Mouse (Mus musculus) heart, adult 2 months (tissue): ENCODE data around the gene Agk. TPM values are rescaled to one million over a fixed set of nuclear protein-coding genes. Genes with fewer than 3 reads are reported as not detected.

ENCODE experiments used
- DNase-seq, 2 experiments: peaks; one replicate each; pipeline ENCODE4 v3.0.0; 2021
- H3K27ac ChIP-seq: fragments of 200-600 bp; 2 replicates; pipeline ENCODE4 v1.8.1; 2022
- H3K27me3 ChIP-seq: fragments of 200-500 bp; 2 replicates; pipeline ENCODE4 v1.6.1; 2012; ENCODE audit warnings: mild to moderate bottlenecking, low read length, inconsistent platforms, mixed read lengths; ENCODE audit not compliant: control insufficient read depth, insufficient read depth
- H3K36me3 ChIP-seq: fragments of 200-500 bp; 2 replicates; pipeline ENCODE4 v1.6.1; 2012; ENCODE audit warnings: low read length, inconsistent platforms; ENCODE audit not compliant: control insufficient read depth, insufficient read depth
- H3K4me1 ChIP-seq: fragments of 200-500 bp; 2 replicates; pipeline ENCODE4 v1.6.1; 2011; ENCODE audit warnings: low read length; ENCODE audit not compliant: control insufficient read depth, insufficient read depth
- H3K4me3 ChIP-seq: fragments of 200-600 bp; 2 replicates; pipeline ENCODE4 v1.8.1; 2022
- H3K79me2 ChIP-seq: fragments of 200-500 bp; replicated peaks from 2 replicates; pipeline ENCODE4 v1.6.1; 2012; ENCODE audit warnings: mild to moderate bottlenecking, inconsistent platforms, low read length, moderate library complexity, mixed read lengths; ENCODE audit not compliant: control insufficient read depth, insufficient read depth
- H3K9ac ChIP-seq: fragments of 200-500 bp; 2 replicates; pipeline ENCODE4 v1.6.1; 2012; ENCODE audit warnings: low read depth, mild to moderate bottlenecking, control low read depth, inconsistent platforms, low read length, mixed read lengths
- CTCF ChIP-seq: fragments of 200-600 bp; IDR thresholded peaks from 2 replicates; pipeline ENCODE4 v1.8.1; 2022; ENCODE audit warnings: antibody characterized with exemption, mild to moderate bottlenecking, moderate library complexity
- EP300 ChIP-seq: fragments of 200-500 bp; IDR thresholded peaks from 2 replicates; pipeline ENCODE4 v1.6.1; 2011; ENCODE audit warnings: low read depth, low read length, control low read depth; ENCODE audit not compliant: insufficient read depth
- POLR2A ChIP-seq: fragments of 200-500 bp; IDR thresholded peaks from 2 replicates; pipeline ENCODE4 v1.6.1; 2011; ENCODE audit warnings: mild to moderate bottlenecking, low read depth, low read length, control low read depth; ENCODE audit not compliant: insufficient read depth
- WGBS: fragments of 180-500 bp; shearing (Covaris S2); methylation state at CpG from one replicate; pipeline ENCODE4 v1.1.7; 2018; 5-methylcytosine and 5-hydroxymethylcytosine counted together
- intact Hi-C: fragments of 180-260 bp; cut with DNase I; formaldehyde crosslinking; loops from one replicate; pipeline ENCODE4 v1.15.1; 2025
- polyA plus RNA-seq: library from polyadenylated mRNA; depleted of rRNA; stranded (reverse); fragments of >200 nt; gene quantifications from 2 replicates; pipeline ENCODE4 v1.2.3, GENCODE M21; 2012
- total RNA-seq, 2 experiments: library from RNA; stranded (reverse); gene quantifications; 2 replicates each; pipeline ENCODE4 v1.2.3; 2021

Gene Agk
- total and polyA plus RNA-seq, 3 experiments, result 10.7 to 17.5 (median 16.6) TPM

DNA sequence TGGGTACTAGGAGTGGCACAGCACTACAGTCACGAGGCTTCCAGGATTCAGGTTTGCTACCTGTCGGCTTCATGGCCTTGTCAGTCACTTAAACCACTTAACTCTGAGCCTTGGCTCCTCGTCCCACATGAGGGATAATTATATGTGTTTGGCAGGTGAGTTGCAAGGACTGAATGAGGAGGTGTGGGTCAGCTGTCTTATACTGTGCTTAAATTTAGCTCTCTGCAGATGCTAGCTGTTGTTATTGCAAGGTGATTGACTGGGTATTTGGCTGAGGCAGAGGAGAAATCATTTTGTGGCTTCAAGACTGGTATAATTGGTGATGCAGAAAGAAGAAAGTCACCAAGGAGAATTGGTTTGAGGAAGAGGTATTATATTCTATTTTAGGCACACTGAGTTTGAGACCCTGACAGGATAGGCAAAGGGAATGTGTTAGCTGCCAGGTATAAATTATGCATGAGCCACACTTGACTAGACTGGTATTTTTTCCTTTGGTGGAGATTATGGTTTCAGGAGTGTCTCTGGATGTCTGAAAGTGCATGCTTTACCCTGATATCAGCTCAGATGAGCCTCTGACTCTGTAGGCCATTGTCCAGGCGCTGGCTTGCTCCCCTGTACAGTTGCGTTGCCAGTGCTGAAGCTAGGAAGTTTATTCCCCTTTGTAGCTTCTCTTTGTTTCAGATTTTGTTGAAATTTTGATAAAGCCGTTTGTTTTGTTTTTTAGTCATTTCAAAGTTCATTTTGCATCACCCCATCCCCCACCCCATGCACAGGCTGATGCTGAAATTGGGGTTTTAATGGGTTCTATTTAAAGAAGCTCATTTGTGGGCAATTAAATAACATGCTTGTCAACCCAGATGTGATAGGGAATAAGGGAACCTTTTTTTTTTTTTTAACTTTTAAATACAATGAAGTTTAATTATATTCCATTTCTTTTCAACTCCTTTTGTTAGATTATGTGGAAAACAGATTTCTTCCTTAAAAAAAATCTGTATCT, 12.1 kb downstream of the Agk start:
- Histone ChIP-seq H3K36me3 (no peaks in the 10 kb centered on the region), H3K4me1 (no peaks in the 10 kb centered on the region), H3K27me3 (no peaks in the 10 kb centered on the region), H3K27ac (no peak overlapping the region), H3K79me2 (no peaks in the 10 kb centered on the region), H3K4me3 (no peak overlapping the region), H3K9ac (no peak overlapping the region)
- DNase-seq, result no peak
- intact Hi-C loops, result no loop called here
- TF ChIP-seq CTCF (no peak), POLR2A (no peak), EP300 (no peak)
- 89% methylated on average over 6 of the region's 6 CpGs for WGBS

DNA sequence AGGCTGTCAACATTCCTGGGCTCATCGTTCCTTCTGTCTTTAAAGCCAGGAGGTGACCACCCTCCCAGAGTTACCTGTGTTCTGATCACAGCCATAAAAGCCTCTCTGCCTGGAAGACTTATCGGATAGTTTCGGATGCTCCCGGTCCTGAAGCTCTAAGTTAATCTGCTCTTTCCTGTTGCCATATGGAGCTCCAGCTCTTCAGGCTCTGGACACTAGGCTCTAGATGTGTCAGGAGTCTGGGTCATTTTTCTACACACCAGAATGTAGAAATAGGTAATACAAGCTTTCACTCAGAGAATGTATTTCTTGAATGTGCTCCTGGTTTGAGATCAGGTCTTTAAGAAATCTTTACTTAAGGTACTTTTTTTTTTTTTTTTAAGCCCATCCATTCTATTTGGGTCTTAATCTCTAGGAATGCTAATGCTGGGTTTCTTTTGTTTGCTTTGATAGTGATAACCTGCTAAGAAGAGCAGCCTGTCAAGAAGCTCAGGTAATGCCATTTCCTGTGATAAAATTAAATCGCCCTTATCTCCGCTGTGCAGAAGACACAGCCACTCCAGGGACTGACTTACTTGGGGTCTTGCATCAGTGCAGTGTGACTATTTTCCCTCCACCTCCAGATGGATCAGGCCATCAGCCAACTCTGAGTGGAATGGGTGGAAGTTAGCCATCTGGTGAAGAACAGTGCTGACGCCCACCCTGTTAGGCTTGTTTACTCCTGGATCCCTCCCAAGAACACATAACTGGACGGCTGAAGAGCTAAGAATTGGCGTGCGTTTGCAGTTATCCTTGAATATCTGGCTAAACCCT, 22.2 kb downstream of the Agk start:
- TF ChIP-seq CTCF (no peak), POLR2A (no peak), EP300 (no peak)
- H3K79me2 ChIP-seq, result no peaks in the 10 kb centered on the region
- no peak overlapping the region for H3K4me3 ChIP-seq
- H3K9ac ChIP-seq, result no peak overlapping the region
- DNase-seq, result peak; percentile 39 to 59
- H3K36me3 ChIP-seq, result no peaks in the 10 kb centered on the region
- intact Hi-C loops, result no loop called here
- 35% methylated on average over 10 of the region's 10 CpGs for WGBS
- H3K27ac ChIP-seq, result no peak overlapping the region
- no peaks in the 10 kb centered on the region for H3K27me3 ChIP-seq
- H3K4me1 ChIP-seq, result no peaks in the 10 kb centered on the region

DNA sequence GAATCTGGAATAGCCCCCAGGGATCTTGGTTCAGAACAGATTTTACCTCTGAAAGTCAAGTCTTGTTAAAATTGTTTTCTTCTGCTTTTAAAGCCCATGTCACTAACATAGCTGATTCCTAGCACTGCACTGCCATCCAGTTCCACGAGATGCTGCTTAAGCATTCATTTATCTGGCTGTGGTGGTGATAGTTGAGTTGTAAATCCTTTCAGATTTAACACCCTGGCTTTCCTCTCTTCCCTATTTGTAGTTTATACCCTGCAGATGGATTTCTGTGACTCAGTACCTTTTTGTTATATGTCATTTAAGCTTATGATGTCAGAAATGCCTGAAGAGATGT, 22.8 kb downstream of the Agk start:
- Histone ChIP-seq H3K27me3 (no peaks in the 10 kb centered on the region), H3K4me3 (no peak overlapping the region), H3K9ac (no peak overlapping the region), H3K79me2 (no peaks in the 10 kb centered on the region), H3K4me1 (no peaks in the 10 kb centered on the region), H3K27ac (no peak overlapping the region), H3K36me3 (no peaks in the 10 kb centered on the region)
- intact Hi-C loops, result no loop called here
- 69% methylated on average over 1 of the region's 1 CpGs for WGBS
- DNase-seq, result no peak
- no peak for TF ChIP-seq EP300
- no peak for TF ChIP-seq CTCF
- TF ChIP-seq POLR2A, result no peak

- no peak overlapping the region for H3K9ac ChIP-seq
- H3K27me3 ChIP-seq, result no peaks in the 10 kb centered on the region
- no peak for TF ChIP-seq EP300
- TF ChIP-seq CTCF, result no peak
- TF ChIP-seq POLR2A, result no peak
- H3K4me1 ChIP-seq, result no peaks in the 10 kb centered on the region
- no peak for DNase-seq
- intact Hi-C loops, result no loop called here
- no peak overlapping the region for H3K4me3 ChIP-seq
- no peaks in the 10 kb centered on the region for H3K79me2 ChIP-seq
- no peaks in the 10 kb centered on the region for H3K36me3 ChIP-seq
- no peak overlapping the region for H3K27ac ChIP-seq
Observed at GRCm38 (mm10) chr6:40350041-40350440, 25.1 kb downstream of the Agk start.

DNA sequence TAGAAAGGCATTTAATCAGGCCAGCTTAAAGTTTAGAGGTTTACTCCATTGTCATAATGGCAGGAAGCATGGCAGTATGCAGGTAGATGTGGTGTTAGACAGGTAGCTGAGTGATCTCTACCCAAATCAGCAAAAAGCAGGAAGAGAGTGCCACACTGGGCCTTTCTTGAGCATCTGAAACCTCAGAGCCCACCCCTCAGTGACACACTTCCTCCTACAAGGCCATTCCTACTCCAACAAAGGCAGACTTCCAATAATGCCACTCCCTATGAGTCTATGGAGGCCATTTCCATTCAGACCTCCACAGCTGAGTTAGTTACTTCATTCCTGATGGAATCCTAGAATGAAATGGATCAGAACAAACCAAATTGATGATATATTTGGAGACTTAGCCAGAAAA, 25.9 kb downstream of the Agk start:
- Histone ChIP-seq H3K79me2 (no peaks in the 10 kb centered on the region), H3K4me3 (no peak overlapping the region), H3K4me1 (no peaks in the 10 kb centered on the region), H3K9ac (no peak overlapping the region), H3K27me3 (no peaks in the 10 kb centered on the region), H3K36me3 (no peaks in the 10 kb centered on the region), H3K27ac (no peak overlapping the region)
- no peak for TF ChIP-seq CTCF
- TF ChIP-seq POLR2A, result no peak
- no peak for TF ChIP-seq EP300
- DNase-seq, result no peak
- intact Hi-C loops, result no loop called here

DNA sequence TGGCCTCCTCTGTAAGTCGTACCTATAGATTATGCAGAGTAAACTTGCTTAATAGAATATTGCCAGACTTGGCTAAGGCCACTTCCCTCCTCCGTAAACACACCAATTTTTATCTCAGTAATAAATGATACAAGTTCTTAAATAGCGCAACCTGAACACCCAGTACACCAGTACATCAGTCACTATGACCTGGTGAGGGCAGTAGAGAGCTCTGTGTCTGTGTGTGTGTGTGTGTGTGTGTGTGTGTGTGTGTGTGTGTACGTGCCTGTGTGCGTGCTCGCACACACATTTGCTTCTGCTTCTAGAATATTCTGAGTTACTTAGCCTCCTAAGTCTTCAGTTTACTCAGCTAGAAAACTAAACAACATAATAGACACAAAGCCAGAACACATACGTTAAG, 28.4 kb downstream of the Agk start:
- Histone ChIP-seq H3K4me3 (no peak overlapping the region), H3K9ac (no peak overlapping the region), H3K27me3 (no peaks in the 10 kb centered on the region), H3K36me3 (no peaks in the 10 kb centered on the region), H3K27ac (no peak overlapping the region), H3K79me2 (no peaks in the 10 kb centered on the region), H3K4me1 (no peaks in the 10 kb centered on the region)
- WGBS, result 93% methylated on average over 7 of the region's 7 CpGs
- intact Hi-C loops, result no loop called here
- no peak for DNase-seq
- no peak for TF ChIP-seq CTCF
- no peak for TF ChIP-seq POLR2A
- no peak for TF ChIP-seq EP300
